Mouse (Mus musculus) intestine, embryonic 15.5 days (tissue): Measurements from ENCODE around the gene Gnl2. TPM values are rescaled to one million over a fixed set of nuclear protein-coding genes. Genes with fewer than 3 reads are reported as not detected.
A peak's percentile ranks its signal among the peaks of the same experiment; 100 is the strongest.

Experiments
- ATAC-seq: fragments of 200-750 bp; cut with Nextera tagmentation; 2 replicates; pipeline ENCODE4 v1.8.0; 2017; ENCODE audit warnings: moderate TSS enrichment, moderate library complexity
- H3K27ac ChIP-seq: fragments of 300-500 bp; sonication (generic); 2 replicates; pipeline ENCODE4 v1.5.1; 2015; ENCODE audit warnings: mild to moderate bottlenecking, inconsistent platforms
- H3K27me3 ChIP-seq: fragments of 300-500 bp; sonication (generic); replicated peaks from 2 replicates; pipeline ENCODE4 v1.6.1; 2015; ENCODE audit warnings: inconsistent platforms
- H3K36me3 ChIP-seq: fragments of 300-500 bp; sonication (generic); 2 replicates; pipeline ENCODE4 v1.6.1; 2015; ENCODE audit warnings: inconsistent platforms
- H3K4me1 ChIP-seq: fragments of 300-500 bp; sonication (generic); replicated peaks from 2 replicates; pipeline ENCODE4 v1.6.1; 2015; ENCODE audit warnings: inconsistent platforms
- H3K4me2 ChIP-seq: fragments of 300-500 bp; sonication (generic); replicated peaks from 2 replicates; pipeline ENCODE4 v1.6.1; 2015; ENCODE audit warnings: mild to moderate bottlenecking, inconsistent platforms
- H3K4me3 ChIP-seq: fragments of 300-500 bp; sonication (generic); replicated peaks from 2 replicates; pipeline ENCODE4 v1.5.1; 2015; ENCODE audit warnings: inconsistent platforms
- H3K9ac ChIP-seq: fragments of 300-500 bp; sonication (generic); 2 replicates; pipeline ENCODE4 v1.6.1; 2015; ENCODE audit warnings: inconsistent platforms
- H3K9me3 ChIP-seq: fragments of 300-500 bp; sonication (generic); 2 replicates; pipeline ENCODE4 v1.6.1; 2016; ENCODE audit warnings: inconsistent platforms
- WGBS: fragments of 180-500 bp; shearing (Covaris S2); methylation state at CpG from one replicate; pipeline ENCODE4 v1.1.7; 2015; 5-methylcytosine and 5-hydroxymethylcytosine counted together
- polyA plus RNA-seq: library from polyadenylated mRNA; unstranded; fragments of >200 nt; fragmentation: Nextera tagmentation; extraction: Ambion mirVana; gene quantifications from 2 replicates; pipeline ENCODE4 v1.2.1, GENCODE M21; 2015

The Gnl2 gene
- polyA plus RNA-seq, 1 experiment from 2014 or later, result 73.1 TPM

DNA sequence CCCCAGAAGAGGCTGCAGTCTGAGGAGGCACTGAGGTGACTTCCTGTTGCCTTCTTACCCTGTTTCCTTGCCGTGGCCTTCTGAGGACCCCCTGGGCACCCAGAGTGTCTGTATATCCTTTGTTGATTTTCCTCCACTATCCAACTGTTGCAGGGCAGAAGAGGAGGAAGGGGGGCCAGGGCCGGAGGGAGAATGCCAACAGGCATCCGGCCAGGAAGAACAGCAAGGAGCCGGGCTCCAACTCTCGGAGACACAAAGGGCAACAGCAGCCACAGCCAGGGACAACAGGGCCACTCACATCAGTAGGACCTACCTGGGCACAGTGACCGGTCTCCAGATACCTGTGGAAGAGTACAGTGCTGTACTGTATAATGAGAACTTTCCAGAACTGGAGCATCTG lies 8.2 kb upstream of the Gnl2 start:
- Histone ChIP-seq H3K9me3 (no peaks in the 10 kb centered on the region), H3K27ac (no peak overlapping the region), H3K9ac (no peak overlapping the region), H3K27me3 (peaks cover 26% of the 10 kb centered on the region), H3K36me3 (no peaks in the 10 kb centered on the region), H3K4me1 (no peaks in the 10 kb centered on the region), H3K4me2 (no peak overlapping the region), H3K4me3 (no peak overlapping the region)
- 69% methylated on average over 6 of the region's 6 CpGs for WGBS
- no peak for ATAC-seq

DNA sequence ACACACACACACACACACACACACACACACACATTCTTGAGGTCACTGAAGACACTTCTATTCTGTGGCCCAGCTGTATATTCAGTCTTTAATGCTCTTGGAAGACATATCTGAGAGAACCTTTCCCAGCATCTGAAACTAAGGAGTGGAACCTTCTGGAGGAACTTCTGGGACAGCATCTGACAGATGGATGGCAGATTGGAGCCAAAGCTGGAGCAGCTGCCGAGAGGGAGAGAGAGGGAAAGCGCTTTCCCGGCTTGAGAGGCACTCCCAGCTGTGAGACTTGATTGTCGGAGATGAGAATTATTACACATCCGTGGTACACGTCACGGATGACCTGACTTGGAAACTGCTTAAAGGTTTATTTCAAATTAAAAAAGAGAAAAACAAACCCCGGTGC lies 7.7 kb upstream of the Gnl2 start:
- Histone ChIP-seq H3K4me1 (no peaks in the 10 kb centered on the region), H3K27ac (no peak overlapping the region), H3K4me2 (no peak overlapping the region), H3K4me3 (no peak overlapping the region), H3K27me3 (peaks cover 26% of the 10 kb centered on the region), H3K9me3 (no peaks in the 10 kb centered on the region), H3K9ac (no peak overlapping the region), H3K36me3 (no peaks in the 10 kb centered on the region)
- no peak for ATAC-seq
- WGBS, result 51% methylated on average over 8 of the region's 8 CpGs

DNA sequence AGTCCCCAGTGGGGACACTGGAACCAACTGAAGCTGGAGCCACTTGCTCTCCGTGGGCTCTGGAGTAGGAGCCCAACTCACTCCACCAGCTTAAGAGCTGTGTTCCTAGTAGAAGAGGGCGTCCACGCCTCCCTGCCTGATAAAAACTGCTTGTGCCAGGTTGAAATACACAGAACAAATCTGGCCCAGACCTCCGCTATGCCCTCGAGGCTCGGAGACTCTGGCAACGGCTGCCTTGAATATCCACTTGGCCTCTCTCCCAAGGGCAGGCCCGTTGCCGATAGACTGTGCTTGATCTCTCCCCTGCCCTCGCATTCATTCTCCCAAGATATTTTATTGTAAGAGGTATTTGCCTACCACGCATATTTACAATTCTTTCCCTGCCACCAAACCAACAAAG lies 1.0 kb downstream of the Gnl2 start:
- no peak overlapping the region for H3K4me3 ChIP-seq
- H3K9ac ChIP-seq, result no peak overlapping the region
- 73% methylated on average over 11 of the region's 11 CpGs for WGBS
- H3K4me2 ChIP-seq, result no peak overlapping the region
- H3K36me3 ChIP-seq, result no peaks in the 10 kb centered on the region
- H3K4me1 ChIP-seq, result no peaks in the 10 kb centered on the region
- H3K9me3 ChIP-seq, result no peaks in the 10 kb centered on the region
- ATAC-seq, result no peak
- H3K27me3 ChIP-seq, result 0 out of 2 replicates have a peak, but pooled peaks cover 4% of the 10 kb centered on the region
- H3K27ac ChIP-seq, result no peak overlapping the region

DNA sequence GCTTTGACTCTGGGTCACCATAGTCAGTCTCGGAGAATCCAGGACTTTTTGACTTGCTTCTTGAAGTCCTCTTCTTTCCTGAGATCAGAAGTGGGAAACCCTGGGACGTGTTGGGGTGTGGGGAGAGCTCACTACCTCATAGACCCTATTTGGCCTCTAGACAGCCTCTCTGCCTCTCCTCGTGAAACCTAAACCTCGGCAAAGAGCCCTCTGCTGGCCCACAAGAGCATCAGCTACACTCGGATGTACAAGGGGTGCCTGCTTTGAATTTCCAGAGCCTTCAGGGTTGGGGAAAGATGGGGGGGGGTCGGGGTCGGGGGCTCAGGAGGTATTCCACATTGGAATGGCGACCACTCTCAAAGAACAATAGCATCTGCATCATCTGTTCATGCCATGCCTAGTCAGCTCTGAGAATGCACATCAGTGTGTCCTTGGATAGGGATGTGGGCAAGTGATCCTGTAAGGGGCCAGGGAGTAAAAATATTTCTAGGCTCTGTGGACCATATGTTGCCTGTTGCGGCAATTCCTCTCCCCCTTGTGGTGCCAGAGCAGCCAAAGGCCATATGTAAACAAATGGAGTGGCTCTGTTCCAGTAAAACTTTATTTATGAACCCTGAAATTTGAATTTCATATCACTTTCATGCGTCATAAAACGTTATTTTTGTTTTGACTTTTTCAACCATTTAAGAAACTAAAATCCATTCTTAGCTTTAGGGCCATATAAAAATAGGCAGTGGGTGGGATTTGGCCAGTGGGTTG lies 4.6 kb downstream of the Gnl2 start:
- no peaks in the 10 kb centered on the region for H3K36me3 ChIP-seq
- 32% methylated on average over 11 of the region's 11 CpGs for WGBS
- H3K27ac ChIP-seq, result no peak overlapping the region
- no peak for ATAC-seq
- no peak overlapping the region for H3K9ac ChIP-seq
- no peak overlapping the region for H3K4me3 ChIP-seq
- H3K27me3 ChIP-seq, result no peaks in the 10 kb centered on the region
- no peaks in the 10 kb centered on the region for H3K9me3 ChIP-seq
- H3K4me1 ChIP-seq, result no peaks in the 10 kb centered on the region
- no peak overlapping the region for H3K4me2 ChIP-seq

DNA sequence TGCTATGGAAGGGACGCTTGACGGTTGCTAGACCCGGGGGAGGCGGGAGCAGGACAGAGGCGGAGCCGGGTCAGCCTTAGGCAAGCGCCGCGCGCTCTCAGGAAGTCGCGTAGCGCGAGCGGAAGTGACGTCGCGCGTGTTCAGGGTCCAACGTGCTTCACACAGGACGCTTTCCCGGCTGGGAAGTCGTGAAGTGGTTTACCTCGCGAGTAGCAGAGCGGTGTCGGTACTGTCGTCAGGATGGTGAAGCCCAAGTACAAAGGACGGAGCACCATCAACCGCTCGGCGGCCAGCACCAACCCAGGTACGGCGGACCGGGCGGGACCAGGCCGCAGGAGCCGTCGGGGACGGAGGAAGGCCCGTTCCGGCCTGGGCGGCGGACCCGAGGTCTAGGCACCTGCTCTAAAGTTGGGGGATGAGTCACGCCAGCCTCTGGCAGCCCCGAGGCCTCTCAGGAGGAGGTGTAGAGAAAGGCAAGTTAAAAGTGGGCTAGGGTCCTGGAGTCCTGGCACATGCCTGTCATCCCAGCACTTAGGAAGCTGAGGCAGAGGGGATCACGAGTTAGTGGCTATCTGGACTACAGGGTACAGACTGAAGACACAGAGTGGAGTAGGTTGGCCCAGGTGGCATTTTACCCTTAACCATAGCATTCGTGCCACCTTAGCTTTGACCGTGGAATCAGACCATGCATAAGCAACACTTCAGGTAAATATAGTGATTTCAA lies 13.7 kb downstream of the Gnl2 start:
- Histone ChIP-seq H3K9ac (peak overlapping the region; percentile 85), H3K4me2 (peak overlapping the region; percentile 77), H3K27ac (peak overlapping the region; percentile 29; the same call in 1 of the 2 replicates), H3K9me3 (no peaks in the 10 kb centered on the region), H3K4me1 (peaks cover 7% of the 10 kb centered on the region), H3K36me3 (peaks cover 6% of the 10 kb centered on the region; the same call in 1 of the 2 replicates), H3K27me3 (0 out of 2 replicates have a peak, but pooled peaks cover 3% of the 10 kb centered on the region), H3K4me3 (peak overlapping the region; percentile 91)
- ATAC-seq, result peak; percentile 100
- under 1% methylated on average over 50 of the region's 50 CpGs for WGBS

DNA sequence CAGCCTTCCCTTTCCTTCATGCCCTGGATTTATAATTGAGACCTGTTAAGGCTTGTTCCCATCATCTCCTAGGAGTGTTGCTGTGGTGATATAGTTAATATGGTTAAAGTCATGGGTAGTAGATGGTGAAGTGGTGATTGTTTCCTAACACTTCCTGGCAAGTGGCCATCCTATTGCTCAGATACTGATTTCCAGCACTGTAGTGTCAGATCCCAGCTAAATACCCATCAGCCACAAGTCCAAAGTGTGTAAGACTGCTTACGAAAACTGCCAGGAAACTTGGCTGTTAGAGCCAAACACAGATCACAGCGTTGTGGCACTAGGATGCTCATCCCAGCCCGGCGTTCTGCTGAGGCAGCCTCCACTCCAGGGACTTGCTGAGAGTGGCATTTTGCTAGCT lies 18.0 kb downstream of the Gnl2 start:
- no peak overlapping the region for H3K4me2 ChIP-seq
- H3K9me3 ChIP-seq, result no peaks in the 10 kb centered on the region
- 85% methylated on average over 4 of the region's 4 CpGs for WGBS
- H3K36me3 ChIP-seq, result peaks cover 12% of the 10 kb centered on the region; the same call in 1 of the 2 replicates
- no peak overlapping the region for H3K27ac ChIP-seq
- H3K4me1 ChIP-seq, result peaks cover 7% of the 10 kb centered on the region
- no peaks in the 10 kb centered on the region for H3K27me3 ChIP-seq
- H3K4me3 ChIP-seq, result no peak overlapping the region
- H3K9ac ChIP-seq, result no peak overlapping the region
- ATAC-seq, result no peak

DNA sequence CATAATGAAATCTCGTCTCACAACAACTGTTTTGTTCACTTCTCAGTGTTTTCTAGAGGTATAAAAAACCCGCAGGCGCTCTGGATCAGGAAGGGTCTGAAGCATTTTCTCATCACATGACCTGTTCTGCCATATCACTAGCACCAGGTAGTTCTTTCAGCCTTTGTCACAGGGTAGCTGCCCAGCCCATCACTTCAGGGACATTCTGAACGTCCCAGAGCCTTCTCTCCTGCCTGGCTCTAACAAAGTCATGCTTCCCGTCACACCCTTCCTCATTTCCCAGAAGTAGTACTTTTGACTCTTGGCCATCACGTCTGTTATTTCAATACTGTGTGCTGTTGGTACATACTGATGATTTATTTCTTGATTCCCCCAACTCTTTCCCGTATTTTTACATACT lies 28.1 kb downstream of the Gnl2 start:
- H3K4me2 ChIP-seq, result no peak overlapping the region
- no peaks in the 10 kb centered on the region for H3K9me3 ChIP-seq
- no peak overlapping the region for H3K27ac ChIP-seq
- no peak for ATAC-seq
- WGBS, result 87% methylated on average over 7 of the region's 7 CpGs
- peaks cover 54% of the 10 kb centered on the region for H3K36me3 ChIP-seq
- H3K4me1 ChIP-seq, result no peaks in the 10 kb centered on the region
- H3K27me3 ChIP-seq, result no peaks in the 10 kb centered on the region
- no peak overlapping the region for H3K4me3 ChIP-seq
- no peak overlapping the region for H3K9ac ChIP-seq

DNA sequence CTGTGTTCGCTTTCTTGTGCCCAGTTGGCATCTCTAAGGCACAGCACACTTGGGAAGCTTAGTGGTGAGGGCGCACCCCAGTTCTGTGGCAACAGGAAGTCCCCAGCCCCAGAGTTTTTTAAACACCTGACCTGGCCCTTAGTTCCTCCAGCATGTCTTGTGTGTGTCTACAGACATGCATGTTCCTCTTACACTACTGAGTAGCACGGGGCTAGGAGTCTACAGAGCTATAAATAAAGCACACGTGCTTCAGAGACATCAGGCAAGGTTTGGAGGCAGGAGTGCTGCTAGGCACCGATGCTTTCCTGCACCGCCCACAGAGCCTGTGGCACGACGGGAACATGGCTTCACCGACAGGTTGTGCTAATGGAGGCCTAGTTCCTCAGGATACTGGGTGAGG lies 39.0 kb downstream of the Gnl2 start:
- H3K27ac ChIP-seq, result no peak overlapping the region
- H3K9ac ChIP-seq, result no peak overlapping the region
- no peak for ATAC-seq
- H3K9me3 ChIP-seq, result no peaks in the 10 kb centered on the region
- no peaks in the 10 kb centered on the region for H3K27me3 ChIP-seq
- 84% methylated on average over 9 of the region's 9 CpGs for WGBS
- no peaks in the 10 kb centered on the region for H3K4me1 ChIP-seq
- H3K36me3 ChIP-seq, result peaks cover 20% of the 10 kb centered on the region
- H3K4me2 ChIP-seq, result no peak overlapping the region
- H3K4me3 ChIP-seq, result no peak overlapping the region

DNA sequence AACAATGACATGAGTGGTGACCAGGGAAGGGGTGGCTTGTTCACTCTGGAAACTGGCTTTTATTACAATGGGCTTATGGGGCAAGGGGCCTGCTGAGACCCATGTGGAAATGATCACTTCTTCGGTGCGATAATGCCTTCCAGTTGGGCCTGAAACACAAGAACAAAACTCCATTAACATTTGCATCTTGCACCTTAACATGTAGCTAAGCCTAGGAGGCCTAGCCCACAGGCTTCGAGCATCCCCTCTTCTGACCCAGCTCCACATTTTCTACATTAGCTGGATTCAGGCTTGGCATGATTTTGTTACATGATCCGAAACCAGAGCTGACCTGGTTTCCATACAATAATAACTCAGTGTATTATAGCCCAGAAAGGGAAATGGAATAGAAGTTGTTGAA lies 40.1 kb downstream of the Gnl2 start:
- H3K4me1 ChIP-seq, result no peaks in the 10 kb centered on the region
- no peak overlapping the region for H3K4me3 ChIP-seq
- peaks cover 20% of the 10 kb centered on the region for H3K36me3 ChIP-seq
- WGBS, result 97% methylated on average over 4 of the region's 4 CpGs
- no peaks in the 10 kb centered on the region for H3K27me3 ChIP-seq
- H3K9me3 ChIP-seq, result no peaks in the 10 kb centered on the region
- ATAC-seq, result no peak
- H3K4me2 ChIP-seq, result no peak overlapping the region
- no peak overlapping the region for H3K27ac ChIP-seq
- no peak overlapping the region for H3K9ac ChIP-seq

DNA sequence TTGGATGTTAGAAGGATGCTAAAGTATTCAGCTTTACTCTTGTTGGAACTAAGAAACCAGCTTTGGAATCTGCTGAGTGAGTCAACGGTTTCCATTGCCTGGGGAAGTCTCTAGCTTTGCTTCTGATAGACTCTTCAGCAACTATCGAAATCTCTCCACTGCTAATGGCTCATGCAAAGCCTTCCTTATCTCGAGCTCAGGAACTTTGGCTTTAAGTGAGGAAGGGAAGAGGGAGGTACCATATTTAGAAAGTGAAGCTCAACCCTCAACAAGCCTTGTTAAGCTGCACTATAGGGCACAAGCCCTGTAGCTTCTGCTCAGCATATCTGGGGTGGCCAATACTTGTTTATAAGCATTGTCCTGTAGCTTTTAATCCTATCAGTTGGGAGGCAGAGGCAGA lies 40.9 kb downstream of the Gnl2 start:
- Histone ChIP-seq H3K4me2 (no peak overlapping the region), H3K9me3 (no peaks in the 10 kb centered on the region), H3K4me3 (no peak overlapping the region), H3K4me1 (no peaks in the 10 kb centered on the region), H3K27me3 (no peaks in the 10 kb centered on the region), H3K36me3 (peaks cover 16% of the 10 kb centered on the region), H3K9ac (no peak overlapping the region), H3K27ac (no peak overlapping the region)
- 46% methylated on average over 3 of the region's 3 CpGs for WGBS
- no peak for ATAC-seq

DNA sequence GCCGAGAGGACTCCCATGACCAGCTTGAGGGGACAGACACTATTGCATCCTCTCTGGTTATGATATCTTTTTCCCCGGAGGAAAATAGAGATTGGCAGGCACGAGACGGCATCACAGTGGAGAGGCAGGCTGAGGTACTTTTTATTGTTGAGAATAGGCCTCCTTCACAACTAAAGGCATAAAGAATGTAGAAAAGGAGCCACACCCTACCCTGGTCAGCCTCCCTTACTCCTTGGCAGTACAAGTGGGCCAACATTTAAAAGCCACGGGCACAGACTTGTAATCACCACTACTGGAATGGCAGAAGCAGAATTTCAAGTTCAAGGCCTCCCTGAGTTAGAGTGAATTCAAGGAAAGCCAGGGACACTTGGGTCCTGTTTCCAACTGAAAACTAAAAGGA lies 41.6 kb downstream of the Gnl2 start:
- Histone ChIP-seq H3K27me3 (no peaks in the 10 kb centered on the region), H3K36me3 (0 out of 2 replicates have a peak, but pooled peaks cover 12% of the 10 kb centered on the region), H3K4me3 (no peak overlapping the region), H3K4me2 (no peak overlapping the region), H3K27ac (no peak overlapping the region), H3K9me3 (no peaks in the 10 kb centered on the region), H3K4me1 (no peaks in the 10 kb centered on the region), H3K9ac (no peak overlapping the region)
- WGBS, result 56% methylated on average over 5 of the region's 5 CpGs
- no peak for ATAC-seq

DNA sequence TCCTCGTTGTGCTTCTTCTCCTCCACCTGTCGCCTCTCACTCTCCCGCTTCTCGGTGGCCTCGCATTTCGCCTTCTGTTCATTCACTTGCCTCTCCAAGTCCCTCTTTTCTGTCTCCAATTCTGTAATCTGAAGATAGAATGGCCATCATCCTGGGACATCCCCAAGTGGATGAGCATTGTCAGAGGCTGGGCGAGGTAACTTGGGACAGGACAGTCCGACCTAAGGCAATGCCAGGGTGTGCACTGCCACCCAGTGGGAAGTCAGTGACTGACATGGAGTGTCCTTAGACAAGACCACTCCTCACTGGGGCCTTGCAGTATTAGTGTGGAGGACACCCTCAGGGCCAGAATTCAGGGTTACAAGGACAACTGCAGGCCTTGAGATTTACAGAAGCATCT lies 42.6 kb downstream of the Gnl2 start:
- H3K4me2 ChIP-seq, result peak overlapping the region; percentile 51
- no peak overlapping the region for H3K9ac ChIP-seq
- H3K4me3 ChIP-seq, result no peak overlapping the region

More for the DNA sequence above, 42.6 kb downstream of the Gnl2 start:
- WGBS, result 2% methylated on average over 8 of the region's 8 CpGs
- Histone ChIP-seq H3K4me1 (no peaks in the 10 kb centered on the region), H3K9me3 (no peaks in the 10 kb centered on the region), H3K27me3 (no peaks in the 10 kb centered on the region), H3K36me3 (0 out of 2 replicates have a peak, but pooled peaks cover 7% of the 10 kb centered on the region), H3K27ac (no peak overlapping the region)
- peak; percentile 81 for ATAC-seq
